Mouse (Mus musculus) stomach, postnatal 0 days (tissue): ENCODE measurements around the gene R3hdm2. TPM values are rescaled to one million over a fixed set of nuclear protein-coding genes. Genes with fewer than 3 reads are reported as not detected.

Source experiments
- ATAC-seq: fragments of 200-750 bp; cut with Nextera tagmentation; 2 replicates; pipeline ENCODE4 v1.8.0; 2017; ENCODE audit not compliant: low FRiP score, low TSS enrichment
- DNase-seq: peaks from one replicate; pipeline ENCODE4 v3.0.0-alpha.2; 2016; ENCODE audit warnings: low spot score
- H3K27ac ChIP-seq: fragments of 300-500 bp; sonication (generic); replicated peaks from 2 replicates; pipeline ENCODE4 v1.5.1; 2014; ENCODE audit warnings: mild to moderate bottlenecking, control low read depth
- H3K27me3 ChIP-seq: fragments of 300-500 bp; sonication (generic); 2 replicates; pipeline ENCODE4 v1.6.1; 2014; ENCODE audit warnings: low read length; ENCODE audit not compliant: control insufficient read depth, insufficient read depth
- H3K36me3 ChIP-seq: fragments of 300-500 bp; sonication (generic); 2 replicates; pipeline ENCODE4 v1.6.1; 2014; ENCODE audit warnings: low read length, mixed read lengths; ENCODE audit not compliant: control insufficient read depth, insufficient read depth
- H3K4me1 ChIP-seq: fragments of 300-500 bp; sonication (generic); replicated peaks from 2 replicates; pipeline ENCODE4 v1.6.1; 2014; ENCODE audit warnings: antibody characterized with exemption; ENCODE audit not compliant: control insufficient read depth, insufficient read depth
- H3K4me2 ChIP-seq: fragments of 300-500 bp; sonication (generic); replicated peaks from 2 replicates; pipeline ENCODE4 v1.6.1; 2014; ENCODE audit warnings: low read depth, mild to moderate bottlenecking, control low read depth, moderate library complexity
- H3K4me3 ChIP-seq: fragments of 300-500 bp; sonication (generic); 2 replicates; pipeline ENCODE4 v1.5.1; 2014; ENCODE audit warnings: low read depth, low read length, control low read depth
- H3K9ac ChIP-seq: fragments of 300-500 bp; sonication (generic); 2 replicates; pipeline ENCODE4 v1.6.1; 2014; ENCODE audit warnings: mild to moderate bottlenecking, low read length, control low read depth, mixed read lengths
- H3K9me3 ChIP-seq: fragments of 300-500 bp; sonication (generic); 2 replicates; pipeline ENCODE4 v1.6.1; 2016; ENCODE audit warnings: low read length; ENCODE audit not compliant: control insufficient read depth
- CTCF ChIP-seq: IDR thresholded peaks from 2 replicates; pipeline ENCODE4 v1.5.1; 2016; ENCODE audit warnings: antibody characterized with exemption, low read depth, mild to moderate bottlenecking, moderate library complexity
- EP300 ChIP-seq: optimal IDR thresholded peaks from 2 replicates; pipeline ENCODE3; 2016; ENCODE audit warnings: antibody characterized with exemption
- WGBS: fragments of 180-500 bp; shearing (Covaris S2); extraction: QIAGEN DNeasy Blood & Tissue Kit; methylation state at CpG from one replicate; pipeline ENCODE4 v1.1.7; 2014; 5-methylcytosine and 5-hydroxymethylcytosine counted together
- polyA plus RNA-seq: library from polyadenylated mRNA; unstranded; fragments of >200 nt; fragmentation: Nextera tagmentation; extraction: Ambion mirVana; gene quantifications from 2 replicates; pipeline ENCODE4 v1.2.1, GENCODE M21; 2015

R3hdm2 gene
- polyA plus RNA-seq, 1 experiment from 2014 or later, result 17.6 TPM

DNA sequence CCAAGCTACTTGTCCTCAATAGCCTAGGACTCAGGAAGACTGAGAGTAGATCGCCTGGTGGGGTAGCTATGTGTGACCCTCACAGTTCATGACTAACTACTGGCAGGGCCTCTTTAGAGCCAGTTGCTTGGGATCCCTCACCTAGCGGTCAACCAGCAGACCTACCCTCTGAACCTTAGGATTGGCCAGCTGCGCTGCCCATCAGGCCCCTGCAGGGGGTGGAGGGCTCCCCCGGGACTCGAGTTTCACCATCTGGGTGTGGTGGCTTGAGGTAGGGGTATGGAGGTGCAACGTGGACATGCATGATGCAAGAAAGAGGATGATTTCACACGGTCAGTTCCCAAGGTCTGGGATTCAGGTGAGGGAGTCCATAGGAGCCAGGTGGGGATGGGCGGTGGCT, 28.4 kb upstream of the R3hdm2 start:
- no peaks in the 10 kb centered on the region for H3K4me1 ChIP-seq
- no peak for ATAC-seq
- 63% methylated on average over 8 of the region's 8 CpGs for WGBS
- no peaks in the 10 kb centered on the region for H3K27me3 ChIP-seq
- no peaks in the 10 kb centered on the region for H3K9me3 ChIP-seq
- H3K4me3 ChIP-seq, result no peak overlapping the region
- H3K4me2 ChIP-seq, result no peak overlapping the region
- no peak overlapping the region for H3K27ac ChIP-seq
- TF ChIP-seq CTCF, result no peak
- no peak overlapping the region for H3K9ac ChIP-seq
- DNase-seq, result no peak
- H3K36me3 ChIP-seq, result no peaks in the 10 kb centered on the region

DNA sequence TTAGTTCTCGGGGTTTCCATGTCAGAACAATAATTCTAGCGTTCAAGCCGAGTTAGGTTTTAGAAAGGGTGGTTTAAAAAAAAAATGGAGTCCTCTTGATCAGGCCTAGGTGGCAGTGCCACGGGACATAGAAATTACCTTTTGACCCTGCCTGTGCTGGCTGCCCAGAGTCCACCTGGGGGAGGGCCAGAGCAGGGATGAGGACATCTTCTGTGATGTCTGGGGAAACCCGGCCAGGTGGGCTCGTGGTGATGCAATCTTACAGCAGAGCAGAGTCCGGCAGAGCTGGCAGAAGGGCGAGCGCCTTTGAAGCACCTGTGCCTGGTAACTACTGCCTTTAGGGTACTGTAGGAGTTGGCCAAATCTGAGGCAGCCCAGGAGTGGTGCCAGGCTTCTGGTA, 27.9 kb upstream of the R3hdm2 start:
- DNase-seq, result no peak
- WGBS, result 80% methylated on average over 9 of the region's 9 CpGs
- no peaks in the 10 kb centered on the region for H3K9me3 ChIP-seq

DNA sequence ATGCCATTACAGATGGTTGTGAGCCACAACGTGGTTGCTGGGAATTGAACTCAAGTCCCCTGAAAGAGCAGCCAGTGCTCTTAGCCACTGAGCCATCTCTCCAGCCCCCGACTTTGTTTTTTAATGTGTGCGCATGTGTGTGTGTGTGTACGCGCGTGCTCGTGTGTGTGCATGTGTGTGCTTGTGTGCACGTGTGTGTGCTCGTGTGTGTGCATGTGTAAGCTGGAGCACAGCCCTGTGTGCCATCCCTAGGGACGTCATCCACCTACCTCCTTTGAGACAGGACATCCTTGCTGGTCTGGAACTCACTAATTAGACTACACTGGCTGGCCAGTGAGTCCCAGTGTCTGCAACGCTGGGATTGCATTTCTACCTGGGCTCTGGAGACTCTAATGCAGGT, 27.4 kb upstream of the R3hdm2 start:
- H3K36me3 ChIP-seq, result no peaks in the 10 kb centered on the region
- no peak overlapping the region for H3K27ac ChIP-seq
- no peaks in the 10 kb centered on the region for H3K27me3 ChIP-seq
- no peak overlapping the region for H3K9ac ChIP-seq
- DNase-seq (no peak), ATAC-seq (no peak)
- no peak for TF ChIP-seq EP300
- TF ChIP-seq CTCF, result no peak
- 86% methylated on average over 11 of the region's 11 CpGs for WGBS
- H3K4me3 ChIP-seq, result no peak overlapping the region
- H3K4me1 ChIP-seq, result no peaks in the 10 kb centered on the region
- no peak overlapping the region for H3K4me2 ChIP-seq
- no peaks in the 10 kb centered on the region for H3K9me3 ChIP-seq

More for the DNA sequence above, 27.9 kb upstream of the R3hdm2 start:
- TF ChIP-seq CTCF (no peak), EP300 (no peak)
- H3K4me3 ChIP-seq, result no peak overlapping the region
- no peak overlapping the region for H3K4me2 ChIP-seq
- no peaks in the 10 kb centered on the region for H3K27me3 ChIP-seq
- no peak for ATAC-seq
- no peaks in the 10 kb centered on the region for H3K4me1 ChIP-seq
- no peaks in the 10 kb centered on the region for H3K36me3 ChIP-seq
- no peak overlapping the region for H3K9ac ChIP-seq
- no peak overlapping the region for H3K27ac ChIP-seq

DNA sequence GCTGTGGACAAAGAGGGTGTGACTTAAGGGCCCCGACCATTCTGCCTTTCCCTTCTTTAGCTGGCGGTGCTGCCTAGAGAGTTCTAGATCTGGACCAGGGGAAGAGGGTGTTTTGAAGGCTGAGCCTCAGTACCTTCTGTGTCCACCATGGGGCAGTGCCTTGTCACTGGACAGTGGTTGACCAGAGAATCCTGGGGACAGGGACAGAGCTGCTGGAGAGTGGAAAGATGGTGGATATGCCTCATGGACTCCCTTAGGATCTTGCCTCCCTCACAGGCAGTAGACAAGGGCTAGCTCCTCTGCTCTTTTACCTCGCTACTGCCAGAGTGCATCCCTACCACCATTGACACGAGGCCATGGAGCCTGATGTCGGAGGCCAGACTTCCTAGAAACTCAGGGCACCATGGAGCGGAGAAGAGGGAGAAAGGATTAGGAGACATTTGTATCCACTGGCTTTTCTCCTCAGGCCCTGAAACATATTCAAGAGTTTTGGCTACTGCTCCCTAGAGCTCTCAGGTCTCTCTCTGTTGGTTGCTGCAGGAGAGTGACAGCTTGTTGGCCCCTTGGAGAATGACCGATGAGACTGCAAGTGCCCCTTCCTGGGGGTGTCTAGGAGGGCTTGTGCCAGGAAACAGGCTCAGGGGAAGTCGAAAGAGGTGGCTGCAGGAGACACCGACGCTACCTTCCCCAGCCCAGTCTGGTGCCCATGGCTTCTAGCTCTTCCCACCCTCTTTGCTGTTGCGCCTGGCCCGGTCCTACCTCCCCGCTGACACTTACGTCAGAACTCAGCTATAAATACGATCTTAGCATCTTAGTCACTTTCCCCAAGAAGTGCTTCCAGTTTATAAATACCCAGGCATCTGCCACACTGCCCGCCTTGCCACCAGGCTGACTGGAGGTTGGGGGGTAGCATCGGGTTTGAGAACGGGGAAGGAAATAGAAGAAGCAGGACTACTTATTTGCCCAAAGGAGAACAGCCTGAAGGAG, 25.9 kb upstream of the R3hdm2 start, which contains the start of gene Inhbe:
Inhbe (minus strand) TSS at position 503 of the 987 bp plus-strand sequence.
- Histone ChIP-seq H3K27ac (no peak within 1 kb of the TSS), H3K36me3 (no peaks in the 10 kb centered on the region), H3K9ac (no peak within 1 kb of the TSS), H3K4me2 (no peak within 1 kb of the TSS), H3K4me3 (no peak within 1 kb of the TSS), H3K9me3 (no peaks in the 10 kb centered on the region), H3K4me1 (no peaks in the 10 kb centered on the region), H3K27me3 (no peaks in the 10 kb centered on the region)
- 81% methylated on average over 18 of the region's 18 CpGs for WGBS
- DNase-seq (peak; percentile 48), ATAC-seq (peak; percentile 40; the same call in 1 of the 2 replicates)
- TF ChIP-seq CTCF (peak; percentile 72), EP300 (no peak)

DNA sequence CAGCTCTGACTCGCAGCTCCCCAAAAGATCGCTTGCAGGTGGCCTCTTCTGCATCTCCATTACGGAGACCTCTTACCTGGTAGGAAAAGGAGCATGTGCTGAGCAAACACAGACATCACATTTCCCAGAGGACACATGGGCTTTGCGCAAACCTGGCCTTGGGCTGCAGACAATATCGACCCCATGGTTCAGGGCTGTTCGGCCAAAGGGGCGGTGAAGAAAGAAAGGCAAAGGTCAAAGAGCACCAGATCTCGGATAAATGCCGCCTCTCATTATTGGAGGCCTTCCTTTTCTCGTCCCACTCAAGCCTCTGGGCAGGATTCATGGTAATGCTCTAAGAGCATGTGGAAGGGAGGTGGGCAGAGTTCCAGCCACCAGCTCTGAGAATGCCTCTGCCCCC, 24.8 kb upstream of the R3hdm2 start:
- ATAC-seq, result no peak
- Histone ChIP-seq H3K9ac (no peak overlapping the region), H3K4me2 (no peak overlapping the region), H3K27me3 (no peaks in the 10 kb centered on the region), H3K4me1 (no peaks in the 10 kb centered on the region), H3K27ac (no peak overlapping the region), H3K36me3 (no peaks in the 10 kb centered on the region), H3K9me3 (no peaks in the 10 kb centered on the region), H3K4me3 (no peak overlapping the region)
- TF ChIP-seq EP300 (no peak), CTCF (no peak)
- no peak for DNase-seq
- WGBS, result 65% methylated on average over 10 of the region's 10 CpGs

DNA sequence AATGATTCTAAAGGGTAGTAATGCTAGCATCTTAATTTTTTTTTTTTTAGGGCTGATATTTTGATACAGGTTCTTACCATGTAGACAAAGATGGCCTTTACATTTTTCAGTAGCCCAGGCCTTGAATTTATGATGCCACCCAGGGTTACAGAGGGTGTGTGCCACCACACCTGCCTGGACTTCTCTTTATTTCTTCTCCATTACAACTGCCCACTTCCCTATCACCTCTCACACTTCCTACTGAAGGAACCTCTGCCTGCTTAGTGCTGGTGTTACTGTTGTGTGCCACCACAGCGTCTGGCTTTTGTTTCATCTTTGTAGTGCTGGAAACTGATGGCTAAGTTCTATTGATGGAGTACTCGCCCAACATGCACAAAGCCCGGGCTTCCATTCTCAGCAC, 19.4 kb upstream of the R3hdm2 start:
- Histone ChIP-seq H3K27ac (no peak overlapping the region), H3K27me3 (no peaks in the 10 kb centered on the region), H3K9ac (no peak overlapping the region), H3K4me1 (no peaks in the 10 kb centered on the region), H3K4me2 (no peak overlapping the region), H3K4me3 (no peak overlapping the region), H3K36me3 (no peaks in the 10 kb centered on the region), H3K9me3 (no peaks in the 10 kb centered on the region)
- 84% methylated on average over 3 of the region's 3 CpGs for WGBS
- TF ChIP-seq EP300 (no peak), CTCF (no peak)
- no peak for DNase-seq
- no peak for ATAC-seq
